Mouse (Mus musculus) forebrain, embryonic 15.5 days (tissue): ENCODE results near the gene Sufu. TPM values are rescaled to one million over a fixed set of nuclear protein-coding genes. Genes with fewer than 3 reads are reported as not detected.
A peak's percentile ranks its signal among the peaks of the same experiment; 100 is the strongest.

ENCODE experiments used
- ATAC-seq: fragments of 200-750 bp; cut with Nextera tagmentation; replicated peaks from 2 replicates; pipeline ENCODE4 v1.8.0; 2017; ENCODE audit warnings: mild to moderate bottlenecking, moderate TSS enrichment, moderate library complexity
- H3K27ac ChIP-seq: fragments of 300-500 bp; sonication (generic); replicated peaks from 2 replicates; pipeline ENCODE4 v1.5.1; 2015; ENCODE audit warnings: mild to moderate bottlenecking, inconsistent platforms
- H3K27me3 ChIP-seq: fragments of 300-500 bp; sonication (generic); 2 replicates; pipeline ENCODE4 v1.6.1; 2015; ENCODE audit warnings: inconsistent platforms
- H3K36me3 ChIP-seq: fragments of 300-500 bp; sonication (generic); 2 replicates; pipeline ENCODE4 v1.6.1; 2015; ENCODE audit warnings: mild to moderate bottlenecking, inconsistent platforms
- H3K4me1 ChIP-seq: fragments of 300-500 bp; sonication (generic); 2 replicates; pipeline ENCODE4 v1.6.1; 2015; ENCODE audit warnings: inconsistent platforms
- H3K4me2 ChIP-seq: fragments of 300-500 bp; sonication (generic); replicated peaks from 2 replicates; pipeline ENCODE4 v1.6.1; 2015; ENCODE audit warnings: mild to moderate bottlenecking, inconsistent platforms
- H3K4me3 ChIP-seq: fragments of 300-500 bp; sonication (generic); 2 replicates; pipeline ENCODE4 v1.5.1; 2015; ENCODE audit warnings: mild to moderate bottlenecking, inconsistent platforms
- H3K9ac ChIP-seq: fragments of 300-500 bp; sonication (generic); replicated peaks from 2 replicates; pipeline ENCODE4 v1.6.1; 2015; ENCODE audit warnings: mild to moderate bottlenecking, inconsistent platforms
- H3K9me3 ChIP-seq: fragments of 300-500 bp; sonication (generic); 2 replicates; pipeline ENCODE4 v1.6.1; 2016; ENCODE audit warnings: inconsistent platforms
- WGBS: fragments of 180-500 bp; shearing (Covaris S2); methylation state at CpG from one replicate; pipeline ENCODE4 v1.1.7; 2015; ENCODE audit warnings: mixed read lengths; 5-methylcytosine and 5-hydroxymethylcytosine counted together
- polyA plus RNA-seq: library from polyadenylated mRNA; unstranded; fragments of >200 nt; fragmentation: Nextera tagmentation; extraction: Ambion mirVana; gene quantifications from 2 replicates; pipeline ENCODE4 v1.2.1, GENCODE M21; 2015

Sufu gene
- polyA plus RNA-seq, 1 experiment from 2014 or later = 30.5 TPM

- no peak overlapping the region; the same call in 1 of the 2 replicates for H3K9ac ChIP-seq
Measured at GRCm38 (mm10) chr19:46524601-46525321, 128.1 kb downstream of the Sufu start.

GRCm38 (mm10) chr19:46525691-46526631 is 129.3 kb downstream of the Sufu start:
- Histone ChIP-seq H3K9me3 (no peaks in the 10 kb centered on the region), H3K9ac (no peak overlapping the region), H3K4me2 (no peak overlapping the region), H3K27ac (peak overlapping the region; percentile 85), H3K36me3 (no peaks in the 10 kb centered on the region), H3K4me1 (peaks cover 82% of the 10 kb centered on the region), H3K4me3 (no peak overlapping the region), H3K27me3 (no peaks in the 10 kb centered on the region)
- peak; percentile 23 for ATAC-seq
- 33% methylated on average over 10 of the region's 10 CpGs for WGBS

More at GRCm38 (mm10) chr19:46524601-46525321, 128.1 kb downstream of the Sufu start:
- no peaks in the 10 kb centered on the region for H3K9me3 ChIP-seq
- H3K4me2 ChIP-seq = peak overlapping the region; percentile 44
- no peak overlapping the region for H3K4me3 ChIP-seq
- 25% methylated on average over 14 of the region's 14 CpGs for WGBS
- no peak for ATAC-seq
- no peaks in the 10 kb centered on the region for H3K36me3 ChIP-seq
- H3K27ac ChIP-seq = peak overlapping the region; percentile 85
- peaks cover 70% of the 10 kb centered on the region for H3K4me1 ChIP-seq
- no peaks in the 10 kb centered on the region for H3K27me3 ChIP-seq

- Histone ChIP-seq H3K9ac (peak overlapping the region; percentile 47), H3K27ac (peak overlapping the region; percentile 88), H3K4me2 (peak overlapping the region; percentile 66), H3K36me3 (no peaks in the 10 kb centered on the region), H3K27me3 (no peaks in the 10 kb centered on the region), H3K9me3 (no peaks in the 10 kb centered on the region), H3K4me1 (peaks cover 97% of the 10 kb centered on the region), H3K4me3 (peak overlapping the region; percentile 31)
- WGBS = 11% methylated on average over 17 of the region's 17 CpGs
- no peak for ATAC-seq
Measured at GRCm38 (mm10) chr19:46527632-46528528, 131.2 kb downstream of the Sufu start.

GRCm38 (mm10) chr19:46528529-46529213 is 132.0 kb downstream of the Sufu start:
- Histone ChIP-seq H3K36me3 (no peaks in the 10 kb centered on the region), H3K9me3 (no peaks in the 10 kb centered on the region), H3K9ac (peak overlapping the region; percentile 47), H3K4me2 (peak overlapping the region; percentile 66), H3K4me1 (peaks cover 96% of the 10 kb centered on the region), H3K27me3 (no peaks in the 10 kb centered on the region), H3K4me3 (peak overlapping the region; percentile 31), H3K27ac (peak overlapping the region; percentile 88)
- under 1% methylated on average over 20 of the region's 20 CpGs for WGBS
- peak; percentile 57 for ATAC-seq

- Histone ChIP-seq H3K4me1 (peaks cover 86% of the 10 kb centered on the region), H3K27ac (peak overlapping the region; percentile 88), H3K9me3 (no peaks in the 10 kb centered on the region), H3K27me3 (no peaks in the 10 kb centered on the region), H3K9ac (peak overlapping the region; percentile 47; the same call in 1 of the 2 replicates), H3K4me3 (0 out of 2 replicates have a peak overlapping the region, but pooled peaks have one; percentile 31), H3K4me2 (peak overlapping the region; percentile 66; the same call in 1 of the 2 replicates), H3K36me3 (no peaks in the 10 kb centered on the region)
- no peak for ATAC-seq
- 8% methylated on average over 13 of the region's 13 CpGs for WGBS
Measured at GRCm38 (mm10) chr19:46529601-46530448, 133.1 kb downstream of the Sufu start.

- 13% methylated on average over 8 of the region's 8 CpGs for WGBS
- Histone ChIP-seq H3K36me3 (no peaks in the 10 kb centered on the region), H3K27me3 (no peaks in the 10 kb centered on the region), H3K27ac (peak overlapping the region; percentile 88), H3K4me3 (no peak overlapping the region), H3K9ac (peak overlapping the region; percentile 42), H3K4me2 (no peak overlapping the region), H3K9me3 (no peaks in the 10 kb centered on the region), H3K4me1 (peaks cover 80% of the 10 kb centered on the region)
- no peak for ATAC-seq
Measured at GRCm38 (mm10) chr19:46530449-46530990, 133.8 kb downstream of the Sufu start.

GRCm38 (mm10) chr19:46531071-46532030 is 134.7 kb downstream of the Sufu start:
- Histone ChIP-seq H3K27ac (peak overlapping the region; percentile 88), H3K4me2 (no peak overlapping the region), H3K9me3 (no peaks in the 10 kb centered on the region), H3K36me3 (no peaks in the 10 kb centered on the region), H3K9ac (peak overlapping the region; percentile 42; the same call in 1 of the 2 replicates), H3K27me3 (no peaks in the 10 kb centered on the region), H3K4me3 (no peak overlapping the region), H3K4me1 (peaks cover 72% of the 10 kb centered on the region)
- 14% methylated on average over 16 of the region's 16 CpGs for WGBS
- no peak for ATAC-seq

GRCm38 (mm10) chr19:46532031-46532688 is 135.5 kb downstream of the Sufu start:
- WGBS = 10% methylated on average over 10 of the region's 10 CpGs
- H3K9ac ChIP-seq = no peak overlapping the region
- H3K4me2 ChIP-seq = no peak overlapping the region
- ATAC-seq = no peak
- no peaks in the 10 kb centered on the region for H3K9me3 ChIP-seq
- H3K27me3 ChIP-seq = no peaks in the 10 kb centered on the region
- H3K4me3 ChIP-seq = no peak overlapping the region
- peaks cover 65% of the 10 kb centered on the region for H3K4me1 ChIP-seq
- H3K27ac ChIP-seq = peak overlapping the region; percentile 88
- 0 out of 2 replicates have a peak, but pooled peaks cover 3% of the 10 kb centered on the region for H3K36me3 ChIP-seq

GRCm38 (mm10) chr19:46533066-46533465 is 136.4 kb downstream of the Sufu start:
- no peak for ATAC-seq
- H3K27me3 ChIP-seq = no peaks in the 10 kb centered on the region
- H3K27ac ChIP-seq = peak overlapping the region; percentile 88; the same call in 1 of the 2 replicates
- H3K4me3 ChIP-seq = no peak overlapping the region
- H3K36me3 ChIP-seq = 0 out of 2 replicates have a peak, but pooled peaks cover 3% of the 10 kb centered on the region
- no peak overlapping the region for H3K9ac ChIP-seq
- H3K4me2 ChIP-seq = no peak overlapping the region
- no peaks in the 10 kb centered on the region for H3K9me3 ChIP-seq
- WGBS = 63% methylated on average over 4 of the region's 4 CpGs
- H3K4me1 ChIP-seq = peaks cover 56% of the 10 kb centered on the region
